Mouse (Mus musculus) ES-Bruce4 (cell line): Measurements from ENCODE around the gene Cux2. TPM values are rescaled to one million over a fixed set of nuclear protein-coding genes. Genes with fewer than 3 reads are reported as not detected.

Source experiments
- H3K27ac ChIP-seq: 2 replicates; pipeline ENCODE4 v1.5.1; 2012; ENCODE audit warnings: low read length, inconsistent platforms; ENCODE audit not compliant: insufficient read depth
- H3K27me3 ChIP-seq: 2 replicates; pipeline ENCODE4 v1.6.1; 2012; ENCODE audit warnings: mild to moderate bottlenecking, low read length, inconsistent platforms; ENCODE audit not compliant: control insufficient read depth, poor library complexity, insufficient read depth, severe bottlenecking
- H3K36me3 ChIP-seq: 2 replicates; pipeline ENCODE4 v1.6.1; 2012; ENCODE audit warnings: inconsistent platforms, mild to moderate bottlenecking, low read length, moderate library complexity; ENCODE audit not compliant: control insufficient read depth, poor library complexity, insufficient read depth, severe bottlenecking
- H3K4me1 ChIP-seq: one replicate; pipeline ENCODE4 v1.8.1; 2011; ENCODE audit warnings: low read length; ENCODE audit not compliant: control insufficient read depth, insufficient read depth
- H3K4me3 ChIP-seq: 2 replicates; pipeline ENCODE4 v1.5.1; 2011; ENCODE audit warnings: low read depth, mild to moderate bottlenecking, low read length
- H3K9ac ChIP-seq: 2 replicates; pipeline ENCODE4 v1.6.1; 2012; ENCODE audit warnings: low read depth, mild to moderate bottlenecking, inconsistent platforms; ENCODE audit not compliant: poor library complexity, severe bottlenecking
- H3K9me3 ChIP-seq: replicated peaks from 2 replicates; pipeline ENCODE4 v1.6.1; 2012; ENCODE audit warnings: mild to moderate bottlenecking, low read length, inconsistent platforms; ENCODE audit not compliant: control insufficient read depth, poor library complexity, insufficient read depth, severe bottlenecking
- CTCF ChIP-seq: IDR thresholded peaks from one replicate; pipeline ENCODE4 v1.8.1; 2011; ENCODE audit warnings: low read depth, low read length
- EP300 ChIP-seq: IDR thresholded peaks from 2 replicates; pipeline ENCODE4 v1.6.1; 2011; ENCODE audit warnings: low read depth, low read length; ENCODE audit not compliant: insufficient read depth
- POLR2A ChIP-seq: IDR thresholded peaks from one replicate; pipeline ENCODE4 v1.8.1; 2011; ENCODE audit warnings: low read length; ENCODE audit not compliant: insufficient read depth
- polyA plus RNA-seq: library from polyadenylated mRNA; stranded (reverse); fragments of >200 nt; gene quantifications from 2 replicates; pipeline ENCODE4 v1.2.4, GENCODE M21; 2011; ENCODE audit warnings: low read depth; ENCODE audit not compliant: missing spikeins, insufficient read depth, insufficient read length

Cux2 gene
- polyA plus RNA-seq, 1 experiment = 3.6 TPM

GRCm38 (mm10) chr5:121821116-121821515 lies 228.8 kb downstream of the Cux2 start:
- H3K4me1 ChIP-seq = no peaks in the 10 kb centered on the region
- H3K9ac ChIP-seq = no peak overlapping the region
- H3K27ac ChIP-seq = no peak overlapping the region
- peaks cover 13% of the 10 kb centered on the region for H3K36me3 ChIP-seq
- no peaks in the 10 kb centered on the region for H3K9me3 ChIP-seq
- H3K27me3 ChIP-seq = no peaks in the 10 kb centered on the region
- no peak for TF ChIP-seq CTCF
- no peak for TF ChIP-seq POLR2A
- TF ChIP-seq EP300 = no peak
- H3K4me3 ChIP-seq = no peak overlapping the region

GRCm38 (mm10) chr5:121820657-121821056 lies 229.2 kb downstream of the Cux2 start:
- Histone ChIP-seq H3K36me3 (peaks cover 13% of the 10 kb centered on the region), H3K9ac (no peak overlapping the region)
- TF ChIP-seq POLR2A (no peak), EP300 (no peak), CTCF (no peak)

GRCm38 (mm10) chr5:121820161-121820560 lies 229.7 kb downstream of the Cux2 start:
- Histone ChIP-seq H3K9me3 (no peaks in the 10 kb centered on the region), H3K36me3 (peaks cover 13% of the 10 kb centered on the region), H3K4me1 (no peaks in the 10 kb centered on the region), H3K27me3 (no peaks in the 10 kb centered on the region), H3K4me3 (no peak overlapping the region), H3K9ac (no peak overlapping the region), H3K27ac (no peak overlapping the region)
- TF ChIP-seq CTCF = no peak
- no peak for TF ChIP-seq POLR2A
- no peak for TF ChIP-seq EP300

More at GRCm38 (mm10) chr5:121820657-121821056, 229.2 kb downstream of the Cux2 start:
- no peaks in the 10 kb centered on the region for H3K4me1 ChIP-seq
- H3K27me3 ChIP-seq = no peaks in the 10 kb centered on the region
- H3K4me3 ChIP-seq = no peak overlapping the region
- H3K9me3 ChIP-seq = no peaks in the 10 kb centered on the region
- no peak overlapping the region for H3K27ac ChIP-seq

- TF ChIP-seq CTCF (no peak), EP300 (no peak), POLR2A (no peak)
- Histone ChIP-seq H3K9ac (no peak overlapping the region), H3K27me3 (no peaks in the 10 kb centered on the region), H3K27ac (no peak overlapping the region), H3K9me3 (no peaks in the 10 kb centered on the region), H3K36me3 (peaks cover 13% of the 10 kb centered on the region), H3K4me1 (no peaks in the 10 kb centered on the region), H3K4me3 (no peak overlapping the region)
Observed at GRCm38 (mm10) chr5:121819559-121819958, 230.3 kb downstream of the Cux2 start.

GRCm38 (mm10) chr5:121818862-121819261 lies 231.0 kb downstream of the Cux2 start:
- H3K27ac ChIP-seq = no peak overlapping the region
- no peaks in the 10 kb centered on the region for H3K27me3 ChIP-seq
- H3K4me1 ChIP-seq = no peaks in the 10 kb centered on the region
- peaks cover 13% of the 10 kb centered on the region for H3K36me3 ChIP-seq
- H3K9me3 ChIP-seq = no peaks in the 10 kb centered on the region
- no peak overlapping the region for H3K4me3 ChIP-seq
- no peak for TF ChIP-seq CTCF
- TF ChIP-seq POLR2A = no peak
- TF ChIP-seq EP300 = no peak
- no peak overlapping the region for H3K9ac ChIP-seq

- Histone ChIP-seq H3K4me1 (no peaks in the 10 kb centered on the region), H3K9me3 (no peaks in the 10 kb centered on the region), H3K4me3 (no peak overlapping the region), H3K9ac (no peak overlapping the region), H3K27me3 (no peaks in the 10 kb centered on the region), H3K36me3 (peaks cover 13% of the 10 kb centered on the region), H3K27ac (no peak overlapping the region)
- TF ChIP-seq POLR2A (no peak), EP300 (no peak)
Observed at GRCm38 (mm10) chr5:121818401-121818800, 231.5 kb downstream of the Cux2 start.

GRCm38 (mm10) chr5:121817551-121817950 lies 232.4 kb downstream of the Cux2 start:
- no peak overlapping the region for H3K4me3 ChIP-seq
- TF ChIP-seq EP300 (no peak), CTCF (no peak)
- H3K27ac ChIP-seq = no peak overlapping the region
- peaks cover 13% of the 10 kb centered on the region for H3K36me3 ChIP-seq
- no peak overlapping the region for H3K9ac ChIP-seq
- no peaks in the 10 kb centered on the region for H3K27me3 ChIP-seq
- H3K4me1 ChIP-seq = no peaks in the 10 kb centered on the region
- no peaks in the 10 kb centered on the region for H3K9me3 ChIP-seq
